Mouse (Mus musculus) stomach, postnatal 0 days (tissue): ENCODE results near the gene Vwa5b2. TPM values are rescaled to one million over a fixed set of nuclear protein-coding genes. Genes with fewer than 3 reads are reported as not detected.

ENCODE experiments used
- ATAC-seq: fragments of 200-750 bp; cut with Nextera tagmentation; 2 replicates; pipeline ENCODE4 v1.8.0; 2017; ENCODE audit not compliant: low FRiP score, low TSS enrichment
- DNase-seq: peaks from one replicate; pipeline ENCODE4 v3.0.0-alpha.2; 2016; ENCODE audit warnings: low spot score
- H3K27ac ChIP-seq: fragments of 300-500 bp; sonication (generic); replicated peaks from 2 replicates; pipeline ENCODE4 v1.5.1; 2014; ENCODE audit warnings: mild to moderate bottlenecking, control low read depth
- H3K27me3 ChIP-seq: fragments of 300-500 bp; sonication (generic); 2 replicates; pipeline ENCODE4 v1.6.1; 2014; ENCODE audit warnings: low read length; ENCODE audit not compliant: control insufficient read depth, insufficient read depth
- H3K36me3 ChIP-seq: fragments of 300-500 bp; sonication (generic); 2 replicates; pipeline ENCODE4 v1.6.1; 2014; ENCODE audit warnings: low read length, mixed read lengths; ENCODE audit not compliant: control insufficient read depth, insufficient read depth
- H3K4me1 ChIP-seq: fragments of 300-500 bp; sonication (generic); replicated peaks from 2 replicates; pipeline ENCODE4 v1.6.1; 2014; ENCODE audit warnings: antibody characterized with exemption; ENCODE audit not compliant: control insufficient read depth, insufficient read depth
- H3K4me2 ChIP-seq: fragments of 300-500 bp; sonication (generic); replicated peaks from 2 replicates; pipeline ENCODE4 v1.6.1; 2014; ENCODE audit warnings: low read depth, mild to moderate bottlenecking, control low read depth, moderate library complexity
- H3K4me3 ChIP-seq: fragments of 300-500 bp; sonication (generic); 2 replicates; pipeline ENCODE4 v1.5.1; 2014; ENCODE audit warnings: low read depth, low read length, control low read depth
- H3K9ac ChIP-seq: fragments of 300-500 bp; sonication (generic); 2 replicates; pipeline ENCODE4 v1.6.1; 2014; ENCODE audit warnings: mild to moderate bottlenecking, low read length, control low read depth, mixed read lengths
- H3K9me3 ChIP-seq: fragments of 300-500 bp; sonication (generic); 2 replicates; pipeline ENCODE4 v1.6.1; 2016; ENCODE audit warnings: low read length; ENCODE audit not compliant: control insufficient read depth
- CTCF ChIP-seq: IDR thresholded peaks from 2 replicates; pipeline ENCODE4 v1.5.1; 2016; ENCODE audit warnings: antibody characterized with exemption, low read depth, mild to moderate bottlenecking, moderate library complexity
- EP300 ChIP-seq: optimal IDR thresholded peaks from 2 replicates; pipeline ENCODE3; 2016; ENCODE audit warnings: antibody characterized with exemption
- WGBS: fragments of 180-500 bp; shearing (Covaris S2); extraction: QIAGEN DNeasy Blood & Tissue Kit; methylation state at CpG from one replicate; pipeline ENCODE4 v1.1.7; 2014; 5-methylcytosine and 5-hydroxymethylcytosine counted together
- polyA plus RNA-seq: library from polyadenylated mRNA; unstranded; fragments of >200 nt; fragmentation: Nextera tagmentation; extraction: Ambion mirVana; gene quantifications from 2 replicates; pipeline ENCODE4 v1.2.1, GENCODE M21; 2015

Gene Vwa5b2
- polyA plus RNA-seq, 1 experiment from 2014 or later = 1.3 TPM

DNA sequence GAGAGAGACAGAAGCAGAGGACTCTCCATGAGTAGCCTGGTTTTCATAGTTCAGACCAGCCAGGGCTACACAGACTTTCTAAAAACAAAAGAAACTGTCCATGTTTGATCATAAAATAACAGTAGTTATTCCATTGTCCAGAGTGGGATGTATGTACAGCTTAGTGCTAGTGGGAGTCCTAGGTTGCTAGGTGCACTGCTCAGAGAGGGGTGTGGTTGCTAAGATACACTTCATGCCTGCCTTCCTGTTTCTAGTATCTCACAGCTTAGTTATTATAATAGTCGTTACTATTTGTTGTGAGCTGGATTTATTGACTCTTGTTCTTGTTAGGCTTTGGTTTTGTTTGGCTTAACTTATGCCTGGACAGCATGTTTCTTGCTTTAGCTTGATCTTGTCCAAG lies 24.2 kb upstream of the Vwa5b2 start:
- no peak overlapping the region for H3K27ac ChIP-seq
- TF ChIP-seq EP300 (no peak), CTCF (no peak)

DNA sequence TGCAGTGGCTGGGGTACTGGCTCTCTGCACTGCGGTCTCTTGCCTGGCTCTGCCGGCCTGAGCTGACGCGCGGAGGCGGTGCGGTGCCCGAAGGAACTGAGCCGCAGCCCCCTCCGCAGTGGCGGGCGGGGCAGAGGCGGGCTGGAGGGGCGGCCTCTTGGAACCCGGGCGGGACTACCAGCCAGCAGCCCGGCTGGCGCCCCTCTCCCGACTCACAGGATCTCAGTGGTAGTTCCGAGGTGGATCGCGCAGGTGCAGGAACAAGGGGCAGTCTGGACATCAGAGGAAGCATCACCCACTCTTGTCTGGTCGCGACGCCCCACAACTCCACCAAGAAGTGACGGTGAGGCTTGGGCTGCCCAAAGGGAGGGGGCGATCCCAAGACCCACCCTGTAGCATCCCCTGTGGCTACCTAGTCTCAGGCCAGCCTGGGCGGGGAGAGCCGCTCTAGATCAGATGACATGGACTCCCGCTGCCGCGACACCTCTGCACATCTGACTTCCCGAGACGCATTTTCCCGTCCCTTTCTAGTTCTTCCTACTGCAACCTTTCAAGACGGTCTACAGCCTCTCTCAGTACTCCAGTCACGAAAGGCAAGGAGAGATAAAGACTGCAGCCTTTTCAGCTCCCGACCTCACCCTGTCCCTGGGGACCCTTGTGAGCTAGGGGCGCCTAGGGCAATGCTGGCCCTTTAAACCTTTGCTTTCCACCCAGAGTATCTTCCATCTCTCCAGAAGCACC lies 838 bp downstream of the Vwa5b2 start:
- Histone ChIP-seq H3K9ac (peak overlapping the region; percentile 45), H3K4me3 (peak overlapping the region; percentile 48), H3K27me3 (peaks cover 5% of the 10 kb centered on the region; the same call in 1 of the 2 replicates), H3K9me3 (no peaks in the 10 kb centered on the region), H3K36me3 (no peaks in the 10 kb centered on the region), H3K4me1 (no peaks in the 10 kb centered on the region; the same call in 1 of the 2 replicates), H3K4me2 (peak overlapping the region; percentile 79), H3K27ac (no peak overlapping the region)
- ATAC-seq (peak; percentile 72), DNase-seq (peak; percentile 48)
- 1% methylated on average over 31 of the region's 39 CpGs for WGBS
- no peak; the same call in 1 of the 2 replicates for TF ChIP-seq CTCF
- no peak for TF ChIP-seq EP300

More for the DNA sequence above, 24.2 kb upstream of the Vwa5b2 start:
- Histone ChIP-seq H3K4me3 (no peak overlapping the region), H3K9me3 (no peaks in the 10 kb centered on the region), H3K27me3 (no peaks in the 10 kb centered on the region), H3K36me3 (no peaks in the 10 kb centered on the region), H3K4me2 (no peak overlapping the region), H3K4me1 (no peaks in the 10 kb centered on the region), H3K9ac (no peak overlapping the region)
- ATAC-seq (no peak), DNase-seq (no peak)
- 8% methylated on average over 1 of the region's 1 CpGs for WGBS

- Histone ChIP-seq H3K27me3 (peaks cover 5% of the 10 kb centered on the region; the same call in 1 of the 2 replicates), H3K9ac (no peak overlapping the region)
These were observed 1.4 kb downstream of the Vwa5b2 start for GRCm38 (mm10) chr16:20590680-20591038.

GRCm38 (mm10) chr16:20591076-20591705 lies 1.9 kb downstream of the Vwa5b2 start:
- Histone ChIP-seq H3K27ac (no peak overlapping the region), H3K27me3 (peaks cover 5% of the 10 kb centered on the region; the same call in 1 of the 2 replicates), H3K4me3 (0 out of 2 replicates have a peak overlapping the region, but pooled peaks have one; percentile 6), H3K36me3 (no peaks in the 10 kb centered on the region), H3K9ac (no peak overlapping the region), H3K9me3 (no peaks in the 10 kb centered on the region), H3K4me1 (no peaks in the 10 kb centered on the region; the same call in 1 of the 2 replicates), H3K4me2 (no peak overlapping the region)
- WGBS = 7% methylated on average over 48 of the region's 48 CpGs
- DNase-seq (no peak), ATAC-seq (0 out of 2 replicates have a peak, but pooled peaks have one; percentile 11)
- TF ChIP-seq CTCF = no peak
- TF ChIP-seq EP300 = no peak

More at GRCm38 (mm10) chr16:20590680-20591038, 1.4 kb downstream of the Vwa5b2 start:
- no peak for TF ChIP-seq CTCF
- TF ChIP-seq EP300 = no peak
- no peaks in the 10 kb centered on the region; the same call in 1 of the 2 replicates for H3K4me1 ChIP-seq
- no peaks in the 10 kb centered on the region for H3K9me3 ChIP-seq
- H3K36me3 ChIP-seq = no peaks in the 10 kb centered on the region
- ATAC-seq = peak; percentile 27
- H3K4me2 ChIP-seq = peak overlapping the region; percentile 79
- WGBS = 1% methylated on average over 17 of the region's 17 CpGs
- H3K4me3 ChIP-seq = peak overlapping the region; percentile 48
- DNase-seq = no peak
- H3K27ac ChIP-seq = no peak overlapping the region

DNA sequence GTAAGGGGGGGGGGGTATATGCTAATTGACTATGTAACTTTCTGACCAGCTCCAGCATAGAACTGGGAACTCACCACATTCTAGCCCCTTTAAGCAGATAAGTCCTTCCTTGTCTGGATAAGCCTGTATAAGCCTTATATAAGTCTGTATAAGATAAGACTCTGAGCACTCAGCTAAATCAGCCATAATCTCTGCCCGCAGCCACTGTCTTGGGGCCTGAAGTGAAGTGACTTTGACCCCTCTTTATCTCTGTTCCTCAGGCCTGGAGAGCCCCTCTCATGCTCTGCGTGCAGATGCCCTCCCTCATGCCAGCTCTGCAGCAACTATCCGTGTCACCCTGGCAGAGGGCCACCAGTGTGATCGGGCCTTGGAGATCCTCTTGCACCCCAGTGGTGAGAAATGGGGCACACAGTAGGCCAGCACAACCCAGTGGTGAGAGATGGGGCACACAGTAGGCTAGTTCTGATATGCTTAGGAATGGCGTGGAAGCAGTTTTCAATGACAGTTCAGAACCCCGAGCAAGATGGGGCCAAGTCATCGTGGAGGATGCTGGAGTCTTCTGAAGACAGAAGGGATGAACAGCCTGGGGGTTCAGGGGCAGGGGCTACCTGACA lies 5.9 kb downstream of the Vwa5b2 start:
- WGBS = 77% methylated on average over 7 of the region's 7 CpGs
- H3K4me1 ChIP-seq = no peaks in the 10 kb centered on the region; the same call in 1 of the 2 replicates

More for the DNA sequence above, 5.9 kb downstream of the Vwa5b2 start:
- DNase-seq (no peak), ATAC-seq (no peak)
- Histone ChIP-seq H3K4me3 (no peak overlapping the region), H3K27ac (no peak overlapping the region), H3K4me2 (no peak overlapping the region), H3K36me3 (no peaks in the 10 kb centered on the region), H3K9ac (no peak overlapping the region), H3K27me3 (peaks cover 5% of the 10 kb centered on the region; the same call in 1 of the 2 replicates), H3K9me3 (no peaks in the 10 kb centered on the region)
- TF ChIP-seq EP300 = no peak
- TF ChIP-seq CTCF = no peak
